Mouse (Mus musculus) hindbrain, embryonic 10.5 days (tissue): ENCODE measurements around the gene Olfr985. TPM values are rescaled to one million over a fixed set of nuclear protein-coding genes. Genes with fewer than 3 reads are reported as not detected.

Experiments used
- polyA plus RNA-seq: library from polyadenylated mRNA; unstranded; fragments of >200 nt; fragmentation: Nextera tagmentation; extraction: Ambion mirVana; gene quantifications from 2 replicates; pipeline ENCODE4 v1.2.1, GENCODE M21; 2016

Olfr985 gene
- polyA plus RNA-seq, 1 experiment from 2014 or later = not detected

Other genes starting within 250 kb of the Olfr985 start
- gene Olfr229, start 222.8 kb downstream of the Olfr985 start, polyA plus RNA-seq = not detected in 2 replicates
- not detected in 2 replicates for gene Olfr974, start 192.7 kb downstream of the Olfr985 start, polyA plus RNA-seq
- gene Olfr975, start 178.1 kb downstream of the Olfr985 start, polyA plus RNA-seq = not detected in 2 replicates
- not detected in 2 replicates for gene Olfr976, start 169.1 kb downstream of the Olfr985 start, polyA plus RNA-seq
- gene Olfr978, start 138.1 kb downstream of the Olfr985 start, polyA plus RNA-seq = not detected in 2 replicates
- gene Olfr979, start 126.7 kb downstream of the Olfr985 start, polyA plus RNA-seq = not detected in 2 replicates
- not detected in 2 replicates for gene Olfr980, start 120.6 kb downstream of the Olfr985 start, polyA plus RNA-seq
- gene Olfr981, start 108.7 kb downstream of the Olfr985 start, polyA plus RNA-seq = not detected in 2 replicates
- not detected in 2 replicates for gene Olfr982, start 56.4 kb downstream of the Olfr985 start, polyA plus RNA-seq
- not detected in 2 replicates for gene Olfr983, start 36.6 kb downstream of the Olfr985 start, polyA plus RNA-seq
- 0.04 TPM in 1 of 2 replicates, not detected in the other for gene Olfr984, start 16.0 kb downstream of the Olfr985 start, polyA plus RNA-seq
- not detected in 2 replicates for gene Tmem225, start 17.9 kb upstream of the Olfr985 start, polyA plus RNA-seq
- not detected in 2 replicates for gene Olfr986, start 50.7 kb upstream of the Olfr985 start, polyA plus RNA-seq
- gene Zfp202, start 62.1 kb upstream of the Olfr985 start, polyA plus RNA-seq = 6.8 and 7.5 TPM in 2 replicates
- gene Scn3b, start 139.0 kb upstream of the Olfr985 start, polyA plus RNA-seq = 5.3 and 12.8 TPM in 2 replicates